Mouse (Mus musculus) adrenal gland, adult 2 months (tissue): ENCODE results near the gene Cfap43. TPM values are rescaled to one million over a fixed set of nuclear protein-coding genes. Genes with fewer than 3 reads are reported as not detected.
"Not testable (repeated sequence)": the region's sequence is repeated elsewhere in the genome, so short reads cannot be mapped to it uniquely, and the experiment has no call there.

Experiments
- DNase-seq: peaks from one replicate; pipeline ENCODE4 v3.0.0; 2021
- polyA plus RNA-seq: library from polyadenylated mRNA; depleted of rRNA; stranded (reverse); fragments of >200 nt; gene quantifications from 2 replicates; pipeline ENCODE4 v1.2.3, GENCODE M21; 2012
- total RNA-seq, 2 experiments: library from RNA; stranded (reverse); gene quantifications; 2 replicates each; pipeline ENCODE4 v1.2.3; 2021

Cfap43 gene
- total and polyA plus RNA-seq, 3 experiments = not detected

DNA sequence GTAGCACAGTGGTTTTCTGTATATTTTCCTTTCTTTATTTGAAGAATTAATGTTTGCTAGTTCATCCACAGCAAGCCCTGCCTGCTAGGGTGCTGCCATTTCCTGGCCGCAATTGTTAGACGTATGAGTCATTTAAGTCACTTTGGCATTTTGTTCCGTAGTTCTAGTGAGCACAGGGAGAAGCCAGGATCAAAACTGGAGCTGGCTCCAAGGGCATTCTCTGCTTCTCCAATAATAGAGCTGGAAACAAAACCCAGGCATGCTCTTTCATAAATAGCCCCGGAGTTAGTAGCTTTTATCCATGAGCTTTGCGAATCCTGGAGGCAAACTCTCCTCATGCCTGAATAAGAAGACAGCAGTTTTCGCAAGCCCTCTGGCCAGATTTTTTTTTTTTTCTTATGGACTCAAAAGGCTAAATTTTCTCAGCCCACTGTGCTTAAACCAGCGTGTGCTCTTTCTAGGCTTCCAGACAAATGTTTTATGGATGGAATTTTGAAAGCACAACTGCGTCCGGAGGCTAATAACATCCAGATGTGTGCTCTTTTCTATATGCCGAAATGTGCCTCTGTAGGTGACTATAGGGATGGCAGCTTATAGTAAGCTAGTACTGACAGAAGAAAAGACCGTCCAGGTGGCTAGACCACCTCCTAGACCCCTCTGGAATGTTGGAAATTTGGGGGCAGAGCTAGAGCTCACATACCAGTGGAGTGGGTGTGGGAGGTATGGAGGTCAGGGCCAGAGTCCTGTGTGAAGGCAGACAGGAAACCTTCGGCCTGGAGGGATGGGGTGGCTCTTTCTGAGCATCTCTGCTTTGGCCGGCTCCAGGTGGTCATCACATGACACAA is 64.9 kb downstream of the Cfap43 start:
- DNase-seq = peak; percentile 54

DNA sequence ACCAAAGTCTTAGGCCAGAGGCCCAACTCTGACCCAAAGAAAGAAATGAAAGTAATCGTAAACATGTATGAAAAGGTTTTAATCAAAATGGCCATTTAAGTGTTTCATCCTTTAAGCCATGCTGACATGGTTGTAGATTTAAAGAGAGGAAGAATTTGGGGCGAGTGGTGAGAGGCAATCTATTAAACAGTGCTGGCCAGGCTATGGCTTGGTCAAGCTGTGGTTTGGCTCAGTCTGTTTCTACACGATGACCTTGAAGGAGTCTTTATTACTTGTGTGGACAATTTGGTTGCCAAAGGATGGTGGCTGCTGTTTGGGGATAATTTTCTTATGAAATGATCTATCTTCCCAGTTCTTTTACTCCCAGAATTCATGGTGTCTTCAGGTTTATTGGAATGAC is 66.0 kb downstream of the Cfap43 start:
- DNase-seq = no peak

DNA sequence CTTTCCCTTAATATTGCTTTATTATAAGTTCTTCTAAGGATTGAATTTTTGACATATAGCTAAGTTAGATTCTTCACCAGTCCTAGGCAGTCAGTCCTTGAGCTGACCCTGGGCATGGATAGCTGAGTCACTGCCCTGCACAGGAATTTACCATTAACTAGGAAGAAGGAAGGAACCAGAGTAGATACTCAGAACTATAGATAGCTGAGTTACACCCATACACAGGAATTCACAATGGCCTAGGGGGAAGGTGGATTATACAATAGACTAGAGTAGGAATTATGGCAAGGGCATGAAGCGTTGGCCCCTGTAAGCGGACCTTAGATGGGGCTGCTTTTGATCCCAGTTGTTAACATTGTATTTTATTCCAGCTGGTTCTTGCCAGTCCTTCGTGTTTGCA is 67.0 kb downstream of the Cfap43 start:
- peak; percentile 13 for DNase-seq

DNA sequence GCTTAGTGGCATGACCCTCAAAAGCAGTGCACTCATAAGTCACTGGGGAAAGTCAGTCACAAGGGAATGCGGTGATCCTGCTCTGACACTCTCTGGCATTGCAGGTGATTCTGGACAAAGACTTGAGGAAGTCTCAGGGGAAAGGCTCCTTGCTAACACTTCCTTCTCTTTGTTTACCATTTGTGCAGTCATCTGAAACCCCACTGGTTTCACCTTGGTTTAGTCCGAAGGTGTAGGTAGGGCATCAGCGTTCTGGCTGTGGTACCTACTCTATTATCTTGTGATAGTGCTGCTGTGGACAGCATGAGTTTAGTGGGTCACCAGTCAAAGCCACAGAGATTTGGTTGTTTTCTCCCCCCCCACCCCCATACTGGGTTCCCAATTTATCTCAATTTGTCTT is 69.4 kb downstream of the Cfap43 start:
- DNase-seq = no peak

DNA sequence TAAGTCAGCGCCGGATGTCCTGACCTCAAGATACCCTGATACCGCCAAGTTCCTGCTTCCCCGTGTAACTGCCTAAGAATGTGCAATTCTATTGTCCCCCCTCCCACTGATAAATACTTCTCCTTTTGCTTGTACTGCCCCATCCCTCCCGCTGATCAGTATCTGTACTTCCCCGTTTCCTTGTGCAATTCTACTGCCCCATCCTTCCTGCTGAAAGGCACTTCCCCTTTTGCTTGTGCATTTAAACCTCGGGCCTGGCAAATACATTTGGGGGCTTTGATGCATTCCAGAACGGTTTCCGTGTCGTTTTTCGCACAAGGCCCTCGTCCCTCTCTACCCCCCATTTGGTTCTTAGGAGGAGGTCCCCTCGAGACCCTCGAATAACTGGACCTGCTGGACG is 77.9 kb downstream of the Cfap43 start:
- not testable (repeated sequence) for DNase-seq

DNA sequence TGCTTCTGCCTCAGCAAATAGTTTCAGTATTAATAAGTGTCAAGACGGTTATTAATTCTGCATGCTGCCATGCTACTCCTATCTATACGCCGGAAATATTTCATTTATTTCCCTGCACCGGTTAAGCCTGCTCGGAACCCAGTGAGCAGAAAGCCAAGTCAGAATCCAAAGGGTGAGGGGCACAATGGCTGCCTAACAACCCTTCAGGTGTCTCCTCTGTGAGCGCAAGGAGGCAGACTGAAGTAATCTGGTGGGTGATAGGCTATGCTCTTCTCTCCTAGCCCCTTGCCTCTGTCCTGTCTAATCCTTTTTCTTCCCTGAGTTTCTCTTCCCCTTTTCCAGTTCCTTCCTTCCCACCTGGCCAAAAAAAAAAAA is 81.6 kb downstream of the Cfap43 start:
- DNase-seq = no peak

DNA sequence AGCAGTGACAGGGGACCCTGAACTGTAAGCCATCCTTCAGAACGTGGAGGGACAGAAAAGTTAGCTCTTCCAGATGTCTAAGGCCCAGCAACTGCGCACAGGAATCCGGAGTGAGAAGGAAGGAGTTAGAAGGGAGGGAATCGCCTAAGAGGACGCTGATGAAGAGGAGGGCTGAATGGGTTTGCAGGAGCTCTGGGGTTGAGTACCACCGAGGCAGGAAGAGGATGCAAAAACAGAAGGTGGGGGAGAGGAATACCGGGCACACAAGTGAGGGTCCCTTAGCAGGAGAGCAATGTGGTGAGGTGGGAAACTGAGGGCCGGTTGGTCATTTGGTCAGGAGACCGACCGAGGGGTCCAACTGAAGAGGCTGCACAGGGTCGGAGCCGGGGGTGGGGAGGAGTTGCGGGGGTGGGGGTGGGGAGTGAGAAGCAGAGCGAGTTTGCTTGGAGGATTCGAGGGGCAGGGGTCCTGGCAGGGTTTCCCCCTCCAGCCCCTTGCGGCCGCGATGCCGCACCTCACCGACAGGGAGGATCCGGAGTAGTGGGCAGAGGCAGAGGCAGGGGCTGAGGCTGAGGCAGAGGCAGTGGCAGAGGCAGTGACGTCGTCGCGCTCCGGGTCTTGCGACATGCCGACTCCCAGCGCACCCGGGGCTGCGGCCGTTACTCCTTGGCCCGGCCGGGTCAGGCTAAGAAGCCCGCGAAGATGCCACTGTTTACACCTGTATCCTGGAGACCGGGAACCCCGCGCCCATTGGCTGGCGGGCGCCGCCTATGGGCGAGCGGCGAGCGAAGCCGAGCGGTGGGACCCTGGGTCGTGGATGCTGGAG is 82.2 kb downstream of the Cfap43 start:
- peak; percentile 60 for DNase-seq

DNA sequence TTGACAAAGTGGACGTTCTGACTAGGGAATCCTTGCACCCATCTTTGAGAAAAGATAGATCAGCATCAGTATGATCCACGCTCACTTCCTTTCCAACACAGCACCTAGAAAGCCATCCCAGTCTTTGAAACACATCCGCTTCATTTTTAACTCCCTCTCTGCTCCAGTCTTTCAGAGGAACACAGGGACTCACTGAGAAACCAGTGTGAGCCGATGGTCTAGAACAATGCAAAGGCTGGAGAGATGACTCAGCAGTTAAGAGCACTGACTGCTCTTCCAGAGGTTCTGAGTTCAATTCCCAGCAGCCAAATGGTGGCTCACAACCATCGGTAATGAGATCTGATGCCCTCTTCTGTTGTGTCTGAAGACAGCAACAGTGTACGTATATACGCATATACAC is 83.3 kb downstream of the Cfap43 start:
- no peak for DNase-seq

DNA sequence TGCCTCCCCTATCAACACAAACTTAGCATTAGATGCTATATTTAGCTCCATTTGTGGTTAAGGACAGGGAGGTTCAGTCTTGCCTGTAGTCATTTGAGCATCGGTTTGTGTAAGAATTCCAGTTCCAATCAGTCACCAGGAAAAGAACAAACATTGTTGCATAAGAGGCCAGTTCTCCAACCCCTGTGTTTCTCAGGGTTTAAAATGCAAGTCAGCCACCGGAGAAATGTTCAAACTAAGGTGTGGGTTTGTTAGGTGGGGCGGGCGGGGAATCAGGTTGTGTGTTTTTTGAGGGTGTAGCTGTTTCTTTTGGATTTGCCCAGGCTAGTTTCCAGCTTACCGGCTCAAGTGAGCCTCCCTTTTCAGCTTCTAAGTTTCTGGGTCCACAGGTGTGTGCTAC is 84.5 kb downstream of the Cfap43 start:
- no peak for DNase-seq

DNA sequence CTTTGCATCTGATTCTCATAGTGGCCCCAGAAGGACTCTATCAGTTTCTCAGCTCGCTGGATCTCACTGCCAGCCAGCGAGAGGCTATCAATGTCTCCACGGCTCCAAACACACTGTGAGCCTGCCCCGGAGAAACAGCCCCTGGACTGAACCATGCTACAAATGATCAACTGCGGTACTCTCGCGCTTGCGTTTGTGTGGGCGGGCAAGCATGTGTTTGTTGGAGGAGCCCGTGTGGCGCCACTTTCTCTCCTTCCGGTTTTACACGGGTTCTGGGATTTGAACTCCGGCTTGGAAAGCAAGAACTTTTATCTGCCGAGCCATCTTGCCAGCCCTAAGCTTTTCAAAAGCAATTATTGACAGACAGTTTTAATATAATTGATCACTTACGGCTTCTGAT is 86.8 kb downstream of the Cfap43 start:
- no peak for DNase-seq

DNA sequence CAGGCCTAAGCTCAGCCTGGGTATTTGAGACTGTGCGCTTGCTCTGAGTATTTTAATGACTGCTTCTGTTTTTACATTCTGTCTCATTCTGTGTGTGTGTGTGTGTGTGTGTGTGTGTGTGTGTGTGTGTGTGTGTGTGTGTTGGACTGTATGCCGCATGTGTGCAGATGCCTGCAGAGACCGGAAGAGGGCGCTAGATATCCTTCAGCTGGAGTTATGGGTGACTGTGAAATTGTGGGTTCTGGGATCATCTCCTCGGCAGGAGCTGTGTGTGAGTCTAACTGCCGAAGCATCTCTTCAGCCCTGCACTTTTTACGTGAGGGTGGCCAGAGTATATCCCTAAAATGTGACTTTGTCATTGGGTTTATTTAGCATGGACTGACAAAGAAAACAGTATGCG is 88.0 kb downstream of the Cfap43 start:
- no peak for DNase-seq

DNA sequence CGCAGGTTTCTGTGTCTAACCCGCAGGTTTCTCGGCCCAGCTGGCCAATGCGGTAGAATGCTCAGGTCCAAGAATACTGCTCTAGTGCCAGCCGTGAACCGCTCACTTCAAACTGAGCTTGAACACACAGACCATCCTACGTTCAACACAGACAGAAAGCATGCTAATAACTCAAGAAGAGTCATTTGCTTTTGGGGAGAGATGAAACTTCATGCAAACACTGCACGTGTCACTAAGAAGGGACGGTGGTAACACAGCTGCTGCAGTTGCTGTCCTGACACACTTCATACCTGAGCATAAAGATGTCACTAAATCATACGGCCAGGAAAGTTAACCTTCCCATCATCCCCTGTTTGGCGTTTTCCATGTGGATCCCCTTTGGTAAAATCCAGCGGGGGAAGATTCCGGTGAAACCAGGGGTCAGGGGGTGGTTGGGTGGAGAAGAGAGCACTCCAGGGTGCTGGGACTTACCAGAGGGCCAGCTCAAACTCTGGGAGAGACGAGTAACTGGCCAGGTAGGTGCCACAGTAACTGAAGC is 89.1 kb downstream of the Cfap43 start:
- DNase-seq = no peak

DNA sequence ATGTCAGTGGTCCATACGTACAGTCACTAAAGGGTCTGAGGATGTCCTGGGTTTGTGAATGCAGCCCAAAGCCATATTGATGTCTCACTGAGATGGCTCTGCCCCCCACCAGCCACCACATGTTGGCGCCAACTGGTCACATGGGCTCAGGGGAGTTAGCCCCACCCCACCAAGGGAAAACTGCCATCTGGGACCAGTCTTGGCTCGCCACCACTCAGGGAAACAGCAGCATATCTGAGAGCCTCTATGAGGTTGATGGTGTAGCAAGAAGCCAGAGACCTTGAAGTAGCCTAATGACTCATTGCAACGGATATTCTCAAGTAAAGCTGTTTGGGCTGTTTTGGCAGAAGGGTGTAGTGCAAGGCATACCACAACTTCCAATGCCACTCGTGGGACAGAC is 95.1 kb downstream of the Cfap43 start:
- DNase-seq = no peak

DNA sequence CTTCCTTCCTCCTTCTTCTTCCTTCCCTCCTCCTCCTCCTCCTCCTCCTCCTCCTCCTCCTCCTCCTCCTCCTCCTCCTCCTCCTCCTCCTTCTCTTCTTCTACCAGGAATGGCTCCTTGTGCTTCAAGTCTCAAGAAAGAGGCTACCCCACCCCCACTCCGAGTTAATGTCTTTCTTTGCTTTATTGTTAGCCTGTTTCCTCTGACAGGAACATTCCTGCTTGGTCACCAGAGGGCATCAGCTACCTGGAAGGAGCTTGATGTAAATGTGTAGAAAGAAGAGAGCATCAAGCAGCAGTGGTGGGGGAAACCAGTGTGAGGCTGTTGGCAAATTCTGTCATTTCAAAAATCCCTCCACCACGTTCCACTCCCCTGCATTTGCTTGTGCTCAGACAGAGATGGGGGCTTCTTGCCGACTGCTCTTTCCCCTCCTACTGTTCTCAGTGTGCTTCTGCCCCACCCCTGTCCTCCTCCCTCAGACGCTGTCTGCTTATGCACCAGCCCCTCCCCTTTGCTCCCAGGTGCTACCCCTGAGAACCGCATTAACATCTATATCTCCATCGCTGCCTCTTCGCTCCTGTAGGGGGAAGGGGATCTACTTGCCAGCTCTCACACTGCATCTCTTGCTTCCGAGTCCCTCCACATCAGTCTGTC is 96.8 kb downstream of the Cfap43 start:
- DNase-seq = no peak

DNA sequence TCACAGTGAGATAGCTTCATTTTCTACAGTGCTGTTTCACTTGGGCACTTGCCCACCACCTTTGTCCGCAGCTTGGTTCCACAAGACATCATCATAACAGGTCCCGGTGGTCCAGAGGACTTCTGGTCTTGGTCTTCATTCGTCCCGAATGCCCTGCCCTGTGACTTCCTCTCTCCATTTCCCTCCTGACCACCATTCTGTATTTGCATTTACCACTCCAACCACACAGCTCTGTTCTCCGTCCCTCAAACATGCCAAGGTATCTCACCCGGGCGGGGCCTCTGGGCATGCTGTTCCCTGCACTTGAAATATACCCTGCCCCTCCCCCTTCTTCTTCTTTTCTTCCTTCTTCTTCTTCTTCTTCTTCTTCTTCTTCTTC is 97.6 kb downstream of the Cfap43 start:
- DNase-seq = no peak

DNA sequence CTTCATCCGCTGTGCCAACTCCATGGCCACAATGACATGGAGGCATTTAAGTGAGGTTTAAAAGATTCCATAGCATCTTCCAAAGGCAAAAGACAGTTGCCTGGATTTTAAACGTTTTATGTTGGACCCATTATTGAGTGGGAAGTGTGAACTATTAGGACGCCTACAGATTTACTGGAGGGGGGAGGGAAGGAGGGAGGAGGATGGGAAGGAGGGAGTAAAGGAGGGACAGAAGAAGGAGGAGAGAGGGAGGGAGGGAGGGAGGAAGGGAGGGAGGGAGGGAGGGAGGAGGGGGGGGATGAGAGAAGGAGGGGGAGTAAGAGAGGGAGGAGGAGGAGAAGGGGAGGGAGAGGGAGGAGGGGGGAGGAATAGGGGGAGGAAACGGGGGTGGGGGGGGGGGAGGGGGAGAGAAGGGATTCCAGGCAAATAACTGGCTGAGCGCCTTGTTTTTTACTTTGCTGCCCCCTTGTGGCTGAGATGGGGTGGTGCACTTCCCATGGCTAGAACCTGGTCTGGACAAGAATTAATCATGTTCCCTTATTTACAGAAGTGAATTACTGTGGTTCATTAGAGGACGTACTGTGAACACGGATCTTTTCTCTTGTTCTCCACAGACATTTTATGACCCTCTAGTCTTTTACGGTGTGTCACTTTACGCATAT is 98.1 kb downstream of the Cfap43 start:
- peak; percentile 63 for DNase-seq

DNA sequence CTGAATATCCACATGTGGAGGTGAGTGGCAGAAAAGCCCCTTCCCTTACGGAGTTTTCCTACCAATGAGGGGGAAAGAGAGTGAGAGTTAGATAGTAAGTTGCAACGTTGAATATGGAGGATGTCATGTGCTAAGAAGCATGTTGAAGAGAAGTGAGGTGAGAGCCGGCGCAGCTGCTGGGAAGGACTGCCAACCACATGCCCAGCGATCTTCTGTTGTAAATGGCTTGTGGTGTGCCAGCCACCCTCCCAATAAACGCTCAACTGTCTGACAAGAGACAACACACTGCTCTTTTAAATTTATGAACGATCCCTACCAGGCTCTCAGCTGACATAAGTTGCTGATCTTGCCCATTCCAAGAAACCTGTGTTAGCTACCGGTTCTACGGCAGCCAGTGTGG is 101.4 kb downstream of the Cfap43 start:
- no peak for DNase-seq

DNA sequence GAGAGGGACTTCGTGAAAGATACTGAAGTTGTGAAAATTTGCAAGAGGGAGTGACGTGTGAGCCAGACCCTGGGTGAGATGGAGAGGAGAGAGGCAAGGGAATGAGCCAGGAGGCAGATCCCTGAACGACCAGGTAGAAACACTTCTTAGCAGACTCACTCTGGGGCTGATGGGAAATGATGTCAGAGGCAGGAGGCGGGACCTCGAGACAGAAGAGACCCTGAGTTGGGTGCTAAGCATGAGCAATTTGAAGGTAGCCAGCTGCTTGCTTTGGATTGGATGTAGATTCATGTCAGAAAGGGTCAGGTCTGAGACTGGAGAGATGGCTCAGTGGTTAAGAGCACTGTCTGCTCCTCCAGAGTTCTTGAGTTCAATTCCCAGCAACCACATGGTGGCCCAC is 104.4 kb downstream of the Cfap43 start:
- no peak for DNase-seq

DNA sequence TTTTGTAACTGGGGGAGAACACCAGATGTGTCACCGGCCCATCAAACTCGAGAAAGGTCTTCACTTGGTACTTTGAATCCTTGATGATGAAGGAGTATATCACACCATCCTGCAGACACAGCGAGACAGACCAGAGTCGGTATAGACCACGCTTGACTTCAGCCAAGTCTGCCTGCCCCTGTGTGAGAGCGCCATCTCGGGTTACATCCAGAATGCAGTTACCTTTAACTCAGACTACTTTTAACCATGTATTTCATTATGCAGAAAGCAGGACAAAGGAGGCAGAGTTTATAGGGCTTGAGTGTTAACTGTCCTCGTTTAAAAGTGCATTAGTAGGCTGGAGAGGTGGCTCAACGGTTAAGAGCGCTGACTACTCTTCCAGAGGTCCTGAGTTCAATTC is 107.0 kb downstream of the Cfap43 start:
- no peak for DNase-seq

DNA sequence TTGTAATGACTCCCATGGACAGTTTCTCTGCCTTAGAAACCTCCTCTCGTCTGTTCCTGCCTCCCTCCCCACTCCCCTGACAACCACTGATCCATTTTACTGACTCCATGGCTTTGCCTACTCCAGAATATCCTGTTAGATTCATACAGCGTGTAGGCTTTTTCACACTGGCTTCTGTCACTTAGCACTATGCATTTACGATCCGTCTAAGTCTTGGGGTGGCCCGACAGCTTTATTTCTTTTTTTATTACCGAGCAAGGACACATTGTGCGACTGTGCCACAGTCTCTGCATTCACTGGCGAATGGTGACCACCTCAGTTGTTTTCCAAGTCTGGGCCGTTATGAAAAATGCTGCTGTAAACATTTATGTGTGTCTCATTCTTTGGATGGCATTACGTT is 120.5 kb downstream of the Cfap43 start:
- no peak for DNase-seq

DNA sequence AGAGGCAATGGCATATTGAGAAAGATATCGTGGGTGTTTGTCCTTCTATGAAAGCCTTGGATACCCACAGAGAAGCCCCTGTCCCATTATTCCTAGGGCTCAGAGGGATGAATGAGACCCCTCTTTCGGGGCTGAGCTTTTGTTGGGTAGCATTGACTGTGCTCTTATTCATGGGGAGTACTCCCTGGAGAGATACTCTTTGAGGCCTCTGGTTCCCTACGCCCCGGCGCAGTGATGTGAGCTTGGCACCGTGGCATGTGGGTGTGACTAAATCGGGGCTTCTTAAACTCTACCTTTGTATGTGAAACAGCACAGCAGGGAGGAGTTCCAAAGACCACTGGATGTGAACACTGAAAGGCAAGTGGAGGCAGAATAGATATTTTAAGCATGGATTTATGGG is 122.4 kb downstream of the Cfap43 start:
- no peak for DNase-seq
